Mouse (Mus musculus): ENCODE results near the gene Trpv4.

- TF ChIP-seq POLR2A (IDR thresholded peaks at IDR 0.05; ENCODE audit: low read depth, low read length) (no peak), CTCF (conservative IDR thresholded peaks at IDR 0.05; ENCODE audit: insufficient read depth, insufficient read length, low read depth, low read length) (no peak)
These were observed 72.5 kb downstream of the Trpv4 start for GRCm38 (mm10) chr5:114585682-114586081.

Data from kidney, adult 2 months (tissue).